Mouse (Mus musculus): ENCODE data around the gene Acat1. TPM values are rescaled to one million over a fixed set of nuclear protein-coding genes. Genes with fewer than 3 reads are reported as not detected.

The Acat1 gene
- 225 and 227 TPM in 2 replicates for polyA plus RNA-seq (2014; fragmentation: Nextera tagmentation; extraction: Ambion mirVana)

GRCm38 (mm10) chr9:53609968-53610781 lies at the start of gene Acat1:
Gene Acat1 (minus strand): TSS chr9:53610382.
- 3% methylated on average over 47 of the region's 52 CpGs for WGBS
- peak; percentile 94 for ATAC-seq (ENCODE audit: insufficient number of reproducible peaks, insufficient read depth, low FRiP score, low read depth)
- no peaks in the 10 kb centered on the region for H3K27me3 ChIP-seq (ENCODE audit: control insufficient read depth, insufficient read depth, low read length)
- peak within 1 kb of the TSS; percentile 69 to 88 for H3K4me3 ChIP-seq (ENCODE audit: control insufficient read depth in 1 of 2, insufficient read depth in 1 of 2, low read depth in 1 of 2, low read length in 2 of 2)
- peaks cover 6 to 9% of the 10 kb centered on the region in 2 experiments for H3K4me1 ChIP-seq (ENCODE audit: control insufficient read depth in 2 of 2, insufficient read depth in 2 of 2, low read length in 2 of 2)
- H3K9me3 ChIP-seq (ENCODE audit: control insufficient read depth, low read length): no peaks in the 10 kb centered on the region
- peaks cover 3% of the 10 kb centered on the region; the same call in 1 of the 2 replicates for H3K36me3 ChIP-seq (ENCODE audit: control insufficient read depth, insufficient read depth, low read length)
- peak within 1 kb of the TSS; percentile 76 to 85 for H3K27ac ChIP-seq (replicated peaks in 1 of 2; ENCODE audit: control insufficient read depth in 1 of 2, insufficient read depth in 1 of 2, low read depth in 2 of 2, low read length in 2 of 2)
- peak within 1 kb of the TSS; percentile 73 for H3K4me2 ChIP-seq (ENCODE audit: low read length)
- peak within 1 kb of the TSS; percentile 88 for H3K9ac ChIP-seq (ENCODE audit: low read length)

- 92% methylated on average over 6 of the region's 6 CpGs for WGBS
Observed at GRCm38 (mm10) chr9:53634796-53635195, 24.6 kb upstream of the Acat1 start.

DNA sequence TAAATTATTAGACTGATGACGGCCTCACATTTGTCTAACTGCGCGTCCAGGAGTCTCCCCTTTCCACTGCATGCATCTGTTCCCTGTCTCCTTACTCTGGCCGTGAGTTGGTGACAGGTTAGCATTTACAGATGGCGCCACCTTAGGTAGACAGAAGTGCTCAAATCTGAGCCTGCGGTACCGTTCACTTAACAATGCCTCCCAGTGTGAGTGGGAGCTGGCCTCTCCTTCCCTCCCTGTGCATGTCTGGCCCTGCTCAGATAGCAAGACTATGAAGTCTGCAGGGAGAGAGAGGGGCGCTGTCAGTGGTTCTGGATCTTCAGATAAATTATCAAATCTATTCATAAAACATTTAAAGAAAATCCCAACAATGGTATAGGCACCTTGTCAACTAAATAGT lies 5.1 kb upstream of the Acat1 start:
- Histone ChIP-seq H3K9ac (ENCODE audit: low read length) (peak overlapping the region; percentile 13; the same call in 1 of the 2 replicates), H3K36me3 (ENCODE audit: control insufficient read depth, insufficient read depth, low read length) (peaks cover 45% of the 10 kb centered on the region), H3K9me3 (ENCODE audit: control insufficient read depth, low read length) (no peaks in the 10 kb centered on the region), H3K27ac (replicated peaks in 1 of 2; ENCODE audit: control insufficient read depth in 1 of 2, insufficient read depth in 1 of 2, low read depth in 2 of 2, low read length in 2 of 2) (peak overlapping the region; percentile 39 to 56; a peak in 3 of 4 replicates), H3K27me3 (ENCODE audit: control insufficient read depth, insufficient read depth, low read length) (no peaks in the 10 kb centered on the region), H3K4me2 (ENCODE audit: low read length) (no peak overlapping the region), H3K4me3 (ENCODE audit: control insufficient read depth in 1 of 2, insufficient read depth in 1 of 2, low read depth in 1 of 2, low read length in 2 of 2) (no peak overlapping the region), H3K4me1 (ENCODE audit: control insufficient read depth in 2 of 2, insufficient read depth in 2 of 2, low read length in 2 of 2) (peaks cover 0 to 2% of the 10 kb centered on the region in 2 experiments; a peak in 2 of 4 replicates)
- WGBS: 27% methylated on average over 8 of the region's 8 CpGs
- ATAC-seq (ENCODE audit: insufficient number of reproducible peaks, insufficient read depth, low FRiP score, low read depth): 0 out of 2 replicates have a peak, but pooled peaks have one; percentile 17

More at GRCm38 (mm10) chr9:53634796-53635195, 24.6 kb upstream of the Acat1 start:
- Histone ChIP-seq H3K36me3 (ENCODE audit: control insufficient read depth, insufficient read depth, low read length) (peaks cover 86% of the 10 kb centered on the region), H3K27me3 (ENCODE audit: control insufficient read depth, insufficient read depth, low read length) (no peaks in the 10 kb centered on the region), H3K4me1 (ENCODE audit: control insufficient read depth in 2 of 2, insufficient read depth in 2 of 2, low read length in 2 of 2) (no peaks in the 10 kb centered on the region), H3K4me2 (ENCODE audit: low read length) (no peak overlapping the region), H3K9me3 (ENCODE audit: control insufficient read depth, low read length) (no peaks in the 10 kb centered on the region), H3K9ac (ENCODE audit: low read length) (no peak overlapping the region), H3K4me3 (ENCODE audit: control insufficient read depth in 1 of 2, insufficient read depth in 1 of 2, low read depth in 1 of 2, low read length in 2 of 2) (no peak overlapping the region), H3K27ac (replicated peaks in 1 of 2; ENCODE audit: control insufficient read depth in 1 of 2, insufficient read depth in 1 of 2, low read depth in 2 of 2, low read length in 2 of 2) (no peak overlapping the region)
- ATAC-seq (ENCODE audit: insufficient number of reproducible peaks, insufficient read depth, low FRiP score, low read depth): no peak

DNA sequence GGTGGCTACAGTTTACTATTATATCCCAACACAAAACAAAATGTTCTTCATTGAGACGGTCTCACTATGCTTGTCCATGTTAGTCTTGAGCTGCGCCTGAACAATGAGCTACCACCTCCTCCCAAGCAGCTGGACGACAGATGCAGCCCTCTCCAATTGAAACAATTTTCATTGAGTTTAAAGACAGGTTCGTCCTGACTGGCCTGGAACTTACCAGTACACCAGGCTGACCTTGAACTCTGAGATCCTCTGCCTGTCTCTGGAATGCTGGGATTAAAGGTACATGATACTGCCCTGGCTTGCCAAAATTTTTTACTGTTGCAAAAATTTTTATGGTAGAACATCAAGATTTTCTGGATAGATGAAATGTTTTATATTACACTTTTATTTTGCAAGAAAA lies 4.1 kb upstream of the Acat1 start:
- Histone ChIP-seq H3K9me3 (ENCODE audit: control insufficient read depth, low read length) (no peaks in the 10 kb centered on the region), H3K4me1 (ENCODE audit: control insufficient read depth in 2 of 2, insufficient read depth in 2 of 2, low read length in 2 of 2) (peaks cover 1 to 3% of the 10 kb centered on the region in 2 experiments), H3K4me2 (ENCODE audit: low read length) (no peak overlapping the region), H3K27ac (replicated peaks in 1 of 2; ENCODE audit: control insufficient read depth in 1 of 2, insufficient read depth in 1 of 2, low read depth in 2 of 2, low read length in 2 of 2) (no peak overlapping the region), H3K27me3 (ENCODE audit: control insufficient read depth, insufficient read depth, low read length) (no peaks in the 10 kb centered on the region), H3K9ac (ENCODE audit: low read length) (no peak overlapping the region), H3K36me3 (ENCODE audit: control insufficient read depth, insufficient read depth, low read length) (peaks cover 36% of the 10 kb centered on the region), H3K4me3 (ENCODE audit: control insufficient read depth in 1 of 2, insufficient read depth in 1 of 2, low read depth in 1 of 2, low read length in 2 of 2) (no peak overlapping the region)
- ATAC-seq (ENCODE audit: insufficient number of reproducible peaks, insufficient read depth, low FRiP score, low read depth): no peak
- 78% methylated on average over 4 of the region's 4 CpGs for WGBS

DNA sequence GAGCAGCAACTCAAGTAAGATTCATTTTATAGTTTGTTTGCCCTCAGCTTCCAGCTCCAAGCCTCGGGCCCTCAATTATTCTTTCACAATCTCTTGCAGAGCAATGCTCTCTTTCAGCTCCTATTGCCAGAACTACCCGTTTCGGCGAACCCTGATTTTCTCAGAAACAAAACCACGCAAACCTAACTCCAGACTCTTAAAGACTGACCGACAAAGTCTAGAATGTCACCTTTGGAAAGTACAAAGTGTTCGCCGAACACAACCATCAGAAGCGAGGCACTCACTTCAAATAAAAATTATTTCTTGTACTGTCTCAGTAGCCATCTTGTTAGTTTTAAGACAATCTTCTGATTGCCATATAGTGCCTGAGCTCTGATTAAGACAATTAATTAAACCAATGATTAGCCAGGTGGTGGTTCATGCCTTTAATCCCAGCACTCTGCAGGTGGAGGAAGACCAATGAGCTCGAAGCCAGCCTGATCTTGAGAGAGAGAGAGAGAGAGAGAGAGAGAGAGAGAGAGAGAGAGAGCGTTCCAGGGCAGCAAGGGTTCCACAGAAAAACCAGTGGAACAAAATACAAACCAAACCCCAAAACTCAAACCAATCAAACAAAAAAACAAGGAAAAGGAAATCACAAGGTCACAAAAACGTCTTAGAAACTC lies 745 bp downstream of the Acat1 start:
- no peak for ATAC-seq (ENCODE audit: insufficient number of reproducible peaks, insufficient read depth, low FRiP score, low read depth)
- 67% methylated on average over 12 of the region's 12 CpGs for WGBS
- H3K27ac ChIP-seq (replicated peaks in 1 of 2; ENCODE audit: control insufficient read depth in 1 of 2, insufficient read depth in 1 of 2, low read depth in 2 of 2, low read length in 2 of 2): peak overlapping the region; percentile 76 to 85
- peaks cover 4 to 16% of the 10 kb centered on the region in 2 experiments; a peak in 3 of 4 replicates for H3K4me1 ChIP-seq (ENCODE audit: control insufficient read depth in 2 of 2, insufficient read depth in 2 of 2, low read length in 2 of 2)
- peak overlapping the region; percentile 69 to 88 for H3K4me3 ChIP-seq (ENCODE audit: control insufficient read depth in 1 of 2, insufficient read depth in 1 of 2, low read depth in 1 of 2, low read length in 2 of 2)
- H3K9me3 ChIP-seq (ENCODE audit: control insufficient read depth, low read length): no peaks in the 10 kb centered on the region
- H3K4me2 ChIP-seq (ENCODE audit: low read length): peak overlapping the region; percentile 73
- H3K36me3 ChIP-seq (ENCODE audit: control insufficient read depth, insufficient read depth, low read length): 0 out of 2 replicates have a peak, but pooled peaks cover 3% of the 10 kb centered on the region
- no peaks in the 10 kb centered on the region for H3K27me3 ChIP-seq (ENCODE audit: control insufficient read depth, insufficient read depth, low read length)
- peak overlapping the region; percentile 88 for H3K9ac ChIP-seq (ENCODE audit: low read length)

- 97% methylated on average over 4 of the region's 4 CpGs for WGBS
- no peak overlapping the region for H3K4me2 ChIP-seq (ENCODE audit: low read length)
- H3K9ac ChIP-seq (ENCODE audit: low read length): no peak overlapping the region
- no peaks in the 10 kb centered on the region for H3K36me3 ChIP-seq (ENCODE audit: control insufficient read depth, insufficient read depth, low read length)
- H3K4me1 ChIP-seq (ENCODE audit: control insufficient read depth in 2 of 2, insufficient read depth in 2 of 2, low read length in 2 of 2): peaks cover 4 to 29% of the 10 kb centered on the region in 2 experiments
- no peaks in the 10 kb centered on the region for H3K9me3 ChIP-seq (ENCODE audit: control insufficient read depth, low read length)
- no peak overlapping the region for H3K4me3 ChIP-seq (ENCODE audit: control insufficient read depth in 1 of 2, insufficient read depth in 1 of 2, low read depth in 1 of 2, low read length in 2 of 2)
- H3K27me3 ChIP-seq (ENCODE audit: control insufficient read depth, insufficient read depth, low read length): no peaks in the 10 kb centered on the region
- no peak overlapping the region for H3K27ac ChIP-seq (replicated peaks in 1 of 2; ENCODE audit: control insufficient read depth in 1 of 2, insufficient read depth in 1 of 2, low read depth in 2 of 2, low read length in 2 of 2)
- no peak for ATAC-seq (ENCODE audit: insufficient number of reproducible peaks, insufficient read depth, low FRiP score, low read depth)
Observed at GRCm38 (mm10) chr9:53607816-53608215, 2.4 kb downstream of the Acat1 start.

DNA sequence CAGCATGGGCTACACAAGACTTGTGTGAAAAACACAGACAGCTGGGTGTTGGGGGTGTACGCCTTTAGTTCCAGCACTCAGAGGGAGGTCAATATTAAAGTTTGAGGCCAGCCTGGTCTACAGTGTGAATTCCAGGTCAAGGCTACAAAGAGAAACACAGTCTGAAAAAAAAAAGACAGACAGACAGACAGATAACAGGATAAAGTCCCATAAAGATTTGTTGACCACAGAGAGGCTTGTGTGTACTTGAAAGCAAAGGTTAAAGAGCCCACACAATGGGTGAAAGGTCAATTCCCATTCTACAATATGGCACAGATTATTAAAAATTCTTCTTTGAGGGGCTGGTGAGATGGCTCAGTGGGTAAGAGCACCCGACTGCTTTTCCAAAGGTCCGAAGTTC lies 3.0 kb downstream of the Acat1 start:
- no peak overlapping the region for H3K9ac ChIP-seq (ENCODE audit: low read length)
- H3K36me3 ChIP-seq (ENCODE audit: control insufficient read depth, insufficient read depth, low read length): 0 out of 2 replicates have a peak, but pooled peaks cover 1% of the 10 kb centered on the region
- H3K4me2 ChIP-seq (ENCODE audit: low read length): no peak overlapping the region
- H3K27me3 ChIP-seq (ENCODE audit: control insufficient read depth, insufficient read depth, low read length): no peaks in the 10 kb centered on the region
- H3K9me3 ChIP-seq (ENCODE audit: control insufficient read depth, low read length): no peaks in the 10 kb centered on the region
- no peak for ATAC-seq (ENCODE audit: insufficient number of reproducible peaks, insufficient read depth, low FRiP score, low read depth)
- WGBS: 88% methylated on average over 3 of the region's 3 CpGs
- no peak overlapping the region for H3K4me3 ChIP-seq (ENCODE audit: control insufficient read depth in 1 of 2, insufficient read depth in 1 of 2, low read depth in 1 of 2, low read length in 2 of 2)
- peaks cover 4 to 30% of the 10 kb centered on the region in 2 experiments for H3K4me1 ChIP-seq (ENCODE audit: control insufficient read depth in 2 of 2, insufficient read depth in 2 of 2, low read length in 2 of 2)
- H3K27ac ChIP-seq (replicated peaks in 1 of 2; ENCODE audit: control insufficient read depth in 1 of 2, insufficient read depth in 1 of 2, low read depth in 2 of 2, low read length in 2 of 2): no peak overlapping the region
